In the genomic region with DNA sequence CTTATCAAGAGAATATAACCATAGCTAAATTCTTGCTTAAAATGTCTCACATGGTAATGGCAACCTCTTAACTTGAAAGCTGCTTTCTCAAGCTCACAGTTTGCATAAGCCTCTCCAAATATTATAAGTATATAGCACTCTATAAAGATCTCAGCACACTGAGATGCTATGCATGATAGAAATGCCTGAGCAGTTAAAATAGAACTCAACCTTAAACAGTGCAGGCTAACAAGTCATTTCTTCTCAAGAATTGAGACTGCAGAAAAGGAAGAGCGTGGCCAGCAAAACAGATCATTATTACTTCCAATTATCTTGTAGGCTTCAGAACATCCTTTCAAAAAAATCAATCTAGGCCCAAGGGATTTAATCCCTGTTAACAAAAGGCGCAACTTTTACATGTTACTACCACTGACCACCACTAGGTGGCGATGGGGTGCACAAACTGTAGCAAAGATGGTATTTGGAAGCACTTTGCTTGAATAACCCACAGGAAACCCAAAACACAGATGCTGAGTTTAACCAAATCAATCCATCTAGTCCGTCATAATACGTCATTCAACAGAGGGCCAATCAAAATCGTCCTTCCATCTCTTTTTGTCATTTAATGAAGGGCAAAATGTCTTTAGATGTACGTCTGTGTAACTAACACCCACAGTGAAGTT, we compare ENCODE assay signal across 9 mouse cellular contexts.
DNase-seq lines count a peak whose midpoint lies in the region; ATAC-seq and TF ChIP-seq lines count a peak whose summit lies in the region.
"Had no signal": no experiment of that assay in that cellular context is flagged by ENCODE, and none has a peak within 500 bp of the region (broad histone marks: within the 10 kb centered on the region; RNA-seq: fewer than 3 reads in every experiment).

No protein-coding gene starts in this region.

- 27% methylated on average over 7 of the region's 7 CpGs for WGBS in midbrain, postnatal 0 days

- H3K4me1 ChIP-seq in midbrain, postnatal 0 days (ENCODE audit: insufficient read depth, low read length), result no peaks in the 10 kb centered on the region

- H3K27ac ChIP-seq in left cerebral cortex, adult 2 months, result no peak overlapping the region
- no peak overlapping the region for H3K27ac ChIP-seq in midbrain, postnatal 0 days (ENCODE audit: low read depth, low read length)
- H3K27ac ChIP-seq: lung, embryonic 15.5 days had no signal

- no peak overlapping the region for H3K9ac ChIP-seq in midbrain, postnatal 0 days (replicated peaks; ENCODE audit: low read length, poor library complexity, severe bottlenecking)
- H3K9ac ChIP-seq: lung, embryonic 15.5 days had no signal

- peaks cover 9% of the 10 kb centered on the region for H3K36me3 ChIP-seq in midbrain, postnatal 0 days (ENCODE audit: insufficient read depth, low read length)
- H3K36me3 ChIP-seq: lung, embryonic 15.5 days had no signal

- no peak overlapping the region for H3K4me3 ChIP-seq in left cerebral cortex, adult 2 months
- no peak overlapping the region for H3K4me3 ChIP-seq in midbrain, postnatal 0 days (ENCODE audit: low read depth, low read length)
- H3K4me3 ChIP-seq: lung, embryonic 15.5 days had no signal

- no peak overlapping the region for H3K4me2 ChIP-seq in midbrain, postnatal 0 days (ENCODE audit: low read depth, low read length, poor library complexity, severe bottlenecking)
- H3K4me2 ChIP-seq: lung, embryonic 15.5 days had no signal

- DNase-seq in layer of hippocampus, adult 11-12 months (ENCODE audit: low spot score), result peak; percentile 58
- no peak for DNase-seq in layer of hippocampus, adult 9-11 months
- DNase-seq in MEL-GATA-1-ER (ENCODE audit: extremely low read depth, low read depth), result peak; percentile 4
- DNase-seq in cerebellum, postnatal 10 days, result peak; percentile 77 to 81
- DNase-seq in gastrocnemius, postnatal 14 days, result peak; percentile 48
- DNase-seq in left cerebral cortex, adult 2 months (ENCODE audit: extremely low spot score in 1 of 2, low spot score in 2 of 2), result peak; percentile 41 to 53
- DNase-seq in midbrain, postnatal 0 days (ENCODE audit: low spot score), result peak; percentile 79
- peak; percentile 20 for DNase-seq in yolk sac, embryonic 10.5 days (ENCODE audit: low spot score)

- no peaks in the 10 kb centered on the region for H3K27me3 ChIP-seq in midbrain, postnatal 0 days (ENCODE audit: insufficient read depth, low read length)
- H3K27me3 ChIP-seq: lung, embryonic 15.5 days had no signal

- no peaks in the 10 kb centered on the region for H3K9me3 ChIP-seq in midbrain, postnatal 0 days (ENCODE audit: low read length)
- H3K9me3 ChIP-seq: lung, embryonic 15.5 days had no signal

- TF ChIP-seq CTCF in left cerebral cortex, adult 2 months (IDR thresholded peaks at IDR 0.05), result peak; percentile 91
- TF ChIP-seq CTCF in midbrain, postnatal 0 days (IDR thresholded peaks at IDR 0.05), result peak; percentile 98

- intact Hi-C loops in gastrocnemius, postnatal 14 days (cut with DNase I; ENCODE audit: low total_unique reads), result loop anchor here (5.0 kb wide), 1 partner anchor 120 kb away; no protein-coding TSS in a partner anchor
- intact Hi-C loops in left cerebral cortex, adult 2 months (cut with DNase I), result loop anchor here (1.0 to 2.0 kb wide), 2 partner anchors 117 to 122 kb away; partner anchors contain the start of gene Ccdc110

- ATAC-seq in midbrain, postnatal 0 days (ENCODE audit: low FRiP score), result peak; percentile 74
